Mouse (Mus musculus): ENCODE data around the gene Paqr3. TPM values are rescaled to one million over a fixed set of nuclear protein-coding genes. Genes with fewer than 3 reads are reported as not detected.

Gene Paqr3
- total RNA-seq (2023): 11.4 TPM

DNA sequence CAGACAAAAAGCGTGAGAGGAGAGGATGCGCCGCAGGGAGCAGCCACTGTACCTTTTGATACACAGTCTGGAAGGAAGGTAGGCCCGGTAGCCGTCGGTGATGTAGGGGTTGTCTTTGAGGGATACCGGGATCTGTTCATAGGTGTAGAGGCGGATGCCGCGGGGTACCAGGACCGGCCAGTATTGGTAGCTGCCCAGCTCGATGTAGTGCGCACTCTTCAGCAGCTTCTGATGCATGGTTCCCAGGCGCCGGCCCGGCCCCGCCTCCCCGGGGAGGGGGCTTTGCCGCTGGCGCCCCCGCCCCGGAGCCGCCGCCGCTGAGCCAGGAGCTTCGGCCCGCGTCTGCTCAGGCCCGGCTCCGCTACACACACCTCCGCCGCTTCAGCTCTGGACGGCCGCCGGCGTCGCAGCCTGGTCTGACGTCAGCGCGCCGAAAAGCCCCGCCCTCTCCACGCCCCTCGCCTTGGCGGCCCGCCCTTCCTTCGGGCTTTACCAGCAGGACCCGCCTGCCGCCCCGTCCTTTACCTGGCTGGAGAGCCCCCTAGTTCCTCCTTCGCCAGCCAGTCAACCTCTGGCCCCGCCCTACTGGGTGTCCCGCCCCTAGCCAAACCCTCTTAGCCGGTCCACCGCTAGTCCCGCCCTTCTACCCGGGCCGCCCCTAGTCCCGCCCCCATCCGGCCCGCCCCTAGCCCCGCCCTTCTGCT lies at the start of gene Paqr3:
Gene Paqr3, minus strand, starts transcription at position 390 of the 704 bp plus-strand sequence.

Other genes starting within 250 kb of the Paqr3 start
- 33.0 TPM for gene Bmp2k, start 113.9 kb downstream of the Paqr3 start, total RNA-seq (2023)

Data from CD4-positive naive resting alpha-beta T cell, adult 57 days (primary cell).